Mouse (Mus musculus) neural tube, embryonic 14.5 days (tissue): ENCODE measurements around the gene Gjb3. TPM values are rescaled to one million over a fixed set of nuclear protein-coding genes. Genes with fewer than 3 reads are reported as not detected.

Source experiments
- ATAC-seq: fragments of 200-750 bp; cut with Nextera tagmentation; 2 replicates; pipeline ENCODE4 v1.8.0; 2017; ENCODE audit warnings: low read depth, mild to moderate bottlenecking, moderate TSS enrichment, moderate library complexity
- H3K27ac ChIP-seq: fragments of 300-500 bp; sonication (generic); 2 replicates; pipeline ENCODE4 v1.5.1; 2014; ENCODE audit warnings: low read depth, mild to moderate bottlenecking, control low read depth, low read length, moderate library complexity, mixed read lengths
- H3K27me3 ChIP-seq: fragments of 300-500 bp; sonication (generic); 2 replicates; pipeline ENCODE4 v1.6.1; 2014; ENCODE audit warnings: low read length; ENCODE audit not compliant: control insufficient read depth, insufficient read depth
- H3K36me3 ChIP-seq: fragments of 300-500 bp; sonication (generic); 2 replicates; pipeline ENCODE4 v1.6.1; 2014; ENCODE audit warnings: low read length, mixed read lengths; ENCODE audit not compliant: control insufficient read depth, insufficient read depth
- H3K4me1 ChIP-seq: fragments of 300-500 bp; sonication (generic); 2 replicates; pipeline ENCODE4 v1.6.1; 2014; ENCODE audit warnings: low read length; ENCODE audit not compliant: control insufficient read depth, insufficient read depth
- H3K4me2 ChIP-seq: fragments of 300-500 bp; sonication (generic); 2 replicates; pipeline ENCODE4 v1.6.1; 2014; ENCODE audit warnings: mild to moderate bottlenecking, low read depth, low read length, control low read depth
- H3K4me3 ChIP-seq: fragments of 300-500 bp; sonication (generic); 2 replicates; pipeline ENCODE4 v1.5.1; 2014; ENCODE audit warnings: low read depth, low read length, control low read depth, mixed read lengths
- H3K9ac ChIP-seq: fragments of 300-500 bp; sonication (generic); replicated peaks from 2 replicates; pipeline ENCODE4 v1.6.1; 2014; ENCODE audit warnings: low read depth, mild to moderate bottlenecking, control low read depth, low read length, mixed read lengths
- H3K9me3 ChIP-seq: fragments of 300-500 bp; sonication (generic); 2 replicates; pipeline ENCODE4 v1.6.1; 2016; ENCODE audit warnings: low read length; ENCODE audit not compliant: control insufficient read depth
- WGBS: fragments of 180-500 bp; shearing (Covaris S2); extraction: QIAGEN DNeasy Blood & Tissue Kit; methylation state at CpG from one replicate; pipeline ENCODE4 v1.1.7; 2014; 5-methylcytosine and 5-hydroxymethylcytosine counted together
- polyA plus RNA-seq: library from polyadenylated mRNA; unstranded; fragments of >200 nt; fragmentation: Nextera tagmentation; extraction: Ambion mirVana; gene quantifications from 2 replicates; pipeline ENCODE4 v1.2.1, GENCODE M21; 2014

Gjb3 gene
- polyA plus RNA-seq, 1 experiment from 2014 or later, result 0.20 TPM

- H3K4me3 ChIP-seq, result no peak overlapping the region
- no peaks in the 10 kb centered on the region for H3K36me3 ChIP-seq
- H3K4me1 ChIP-seq, result peaks cover 8% of the 10 kb centered on the region
- H3K9ac ChIP-seq, result no peak overlapping the region
- 78% methylated on average over 6 of the region's 6 CpGs for WGBS
- ATAC-seq, result no peak
- peaks cover 30% of the 10 kb centered on the region for H3K27me3 ChIP-seq
- H3K9me3 ChIP-seq, result no peaks in the 10 kb centered on the region
- no peak overlapping the region for H3K27ac ChIP-seq
- H3K4me2 ChIP-seq, result no peak overlapping the region
Measured at GRCm38 (mm10) chr4:127327749-127328148, 2.9 kb downstream of the Gjb3 start.

- Histone ChIP-seq H3K36me3 (no peaks in the 10 kb centered on the region), H3K4me1 (peaks cover 8% of the 10 kb centered on the region), H3K27ac (no peak overlapping the region), H3K4me3 (no peak overlapping the region), H3K4me2 (no peak overlapping the region), H3K9ac (no peak overlapping the region), H3K27me3 (peaks cover 30% of the 10 kb centered on the region), H3K9me3 (no peaks in the 10 kb centered on the region)
- no peak for ATAC-seq
- WGBS, result 64% methylated on average over 7 of the region's 7 CpGs
Measured at GRCm38 (mm10) chr4:127327258-127327657, 3.4 kb downstream of the Gjb3 start.

DNA sequence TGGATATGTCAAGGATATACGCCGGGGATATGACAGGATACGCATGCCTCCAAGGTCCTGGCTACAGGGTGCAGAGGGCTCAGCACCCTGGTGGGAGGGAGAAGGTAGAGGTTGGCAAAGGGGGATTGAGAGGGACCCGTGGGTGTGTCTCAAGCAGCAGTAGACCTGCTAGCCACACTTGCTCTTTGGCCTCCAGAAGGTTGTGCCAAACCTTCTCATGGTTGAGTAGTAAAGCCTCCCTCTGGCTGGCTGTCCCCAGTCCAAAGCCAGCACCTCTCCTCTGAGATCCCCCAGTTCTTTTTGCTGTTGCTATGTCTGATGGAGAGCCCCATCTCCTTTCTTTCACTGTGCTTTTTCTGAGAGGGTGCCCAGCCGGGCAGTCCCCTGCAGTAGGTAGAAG lies 5.4 kb downstream of the Gjb3 start:
- no peak overlapping the region for H3K27ac ChIP-seq
- no peak overlapping the region for H3K4me3 ChIP-seq
- H3K4me1 ChIP-seq, result peaks cover 1% of the 10 kb centered on the region; the same call in 1 of the 2 replicates
- ATAC-seq, result no peak
- H3K9ac ChIP-seq, result no peak overlapping the region
- H3K36me3 ChIP-seq, result no peaks in the 10 kb centered on the region
- 91% methylated on average over 5 of the region's 5 CpGs for WGBS
- no peak overlapping the region for H3K4me2 ChIP-seq
- H3K9me3 ChIP-seq, result no peaks in the 10 kb centered on the region
- H3K27me3 ChIP-seq, result peaks cover 14% of the 10 kb centered on the region

GRCm38 (mm10) chr4:127324759-127325158 lies 5.9 kb downstream of the Gjb3 start:
- no peak overlapping the region for H3K4me3 ChIP-seq
- no peaks in the 10 kb centered on the region for H3K36me3 ChIP-seq
- no peak overlapping the region for H3K4me2 ChIP-seq
- ATAC-seq, result peak; percentile 68; the same call in 1 of the 2 replicates
- no peaks in the 10 kb centered on the region for H3K4me1 ChIP-seq
- H3K9me3 ChIP-seq, result no peaks in the 10 kb centered on the region
- no peak overlapping the region for H3K27ac ChIP-seq
- no peak overlapping the region for H3K9ac ChIP-seq
- H3K27me3 ChIP-seq, result 0 out of 2 replicates have a peak, but pooled peaks cover 9% of the 10 kb centered on the region
- WGBS, result 5% methylated on average over 6 of the region's 6 CpGs

- H3K4me1 ChIP-seq, result no peaks in the 10 kb centered on the region
- H3K9ac ChIP-seq, result no peak overlapping the region
- WGBS, result 73% methylated on average over 10 of the region's 10 CpGs
- H3K36me3 ChIP-seq, result no peaks in the 10 kb centered on the region
- H3K4me3 ChIP-seq, result no peak overlapping the region
- no peak overlapping the region for H3K4me2 ChIP-seq
- 0 out of 2 replicates have a peak, but pooled peaks cover 9% of the 10 kb centered on the region for H3K27me3 ChIP-seq
- no peaks in the 10 kb centered on the region for H3K9me3 ChIP-seq
- H3K27ac ChIP-seq, result no peak overlapping the region
- ATAC-seq, result no peak
Measured at GRCm38 (mm10) chr4:127324296-127324695, 6.3 kb downstream of the Gjb3 start.

DNA sequence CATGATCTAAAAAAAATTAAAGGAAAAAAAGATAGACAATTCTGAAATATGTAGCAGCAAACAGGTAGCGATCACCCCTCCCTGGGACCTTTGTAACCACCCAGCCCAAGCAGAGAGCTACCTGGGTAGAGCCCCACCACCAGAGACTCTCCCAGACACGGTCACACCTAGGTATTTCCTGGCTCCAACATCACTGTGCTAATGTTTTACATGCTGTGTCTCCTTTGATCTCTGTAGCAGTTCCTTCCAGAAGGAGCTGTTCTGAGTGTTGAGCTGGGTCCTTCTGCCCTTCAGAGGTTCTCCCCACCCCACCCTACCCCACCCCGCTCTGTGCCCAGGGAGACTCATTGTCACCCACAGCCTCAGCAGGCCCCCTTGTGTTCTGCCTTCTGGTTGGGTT lies 7.0 kb downstream of the Gjb3 start:
- no peak overlapping the region for H3K4me2 ChIP-seq
- no peak overlapping the region for H3K4me3 ChIP-seq
- H3K9ac ChIP-seq, result no peak overlapping the region
- H3K27me3 ChIP-seq, result 0 out of 2 replicates have a peak, but pooled peaks cover 9% of the 10 kb centered on the region
- H3K36me3 ChIP-seq, result no peaks in the 10 kb centered on the region
- 92% methylated on average over 3 of the region's 3 CpGs for WGBS
- H3K27ac ChIP-seq, result no peak overlapping the region
- no peak for ATAC-seq
- no peaks in the 10 kb centered on the region for H3K4me1 ChIP-seq
- no peaks in the 10 kb centered on the region for H3K9me3 ChIP-seq

- Histone ChIP-seq H3K9me3 (no peaks in the 10 kb centered on the region), H3K4me1 (no peaks in the 10 kb centered on the region), H3K36me3 (no peaks in the 10 kb centered on the region), H3K27ac (no peak overlapping the region), H3K4me2 (no peak overlapping the region), H3K9ac (no peak overlapping the region), H3K27me3 (no peaks in the 10 kb centered on the region), H3K4me3 (no peak overlapping the region)
- peak; percentile 14; the same call in 1 of the 2 replicates for ATAC-seq
- WGBS, result 3% methylated on average over 3 of the region's 3 CpGs
Measured at GRCm38 (mm10) chr4:127319613-127320012, 11.0 kb downstream of the Gjb3 start.

DNA sequence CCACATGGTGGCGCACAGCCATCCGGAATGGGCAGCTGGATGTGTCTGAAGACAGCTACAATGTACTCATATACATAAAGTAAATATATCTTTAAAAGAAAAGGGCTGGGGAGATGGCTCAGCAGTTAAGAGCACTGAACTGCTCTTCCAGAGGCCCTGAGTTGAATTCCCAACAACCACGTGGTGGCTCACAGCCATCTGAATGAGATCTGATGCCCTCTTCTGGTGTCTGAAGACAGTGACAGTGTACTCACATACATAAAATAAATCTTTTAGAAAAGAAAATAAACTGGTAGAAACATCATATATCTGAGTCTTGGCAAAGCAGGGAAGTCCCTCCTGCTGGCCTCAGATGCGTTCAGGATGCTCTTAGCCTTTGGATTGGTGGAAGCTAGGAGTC lies 13.5 kb downstream of the Gjb3 start:
- Histone ChIP-seq H3K9ac (no peak overlapping the region), H3K9me3 (no peaks in the 10 kb centered on the region), H3K27ac (no peak overlapping the region), H3K4me3 (no peak overlapping the region), H3K27me3 (no peaks in the 10 kb centered on the region), H3K4me1 (no peaks in the 10 kb centered on the region), H3K4me2 (no peak overlapping the region), H3K36me3 (no peaks in the 10 kb centered on the region)
- no peak for ATAC-seq
- WGBS, result 62% methylated on average over 4 of the region's 4 CpGs

DNA sequence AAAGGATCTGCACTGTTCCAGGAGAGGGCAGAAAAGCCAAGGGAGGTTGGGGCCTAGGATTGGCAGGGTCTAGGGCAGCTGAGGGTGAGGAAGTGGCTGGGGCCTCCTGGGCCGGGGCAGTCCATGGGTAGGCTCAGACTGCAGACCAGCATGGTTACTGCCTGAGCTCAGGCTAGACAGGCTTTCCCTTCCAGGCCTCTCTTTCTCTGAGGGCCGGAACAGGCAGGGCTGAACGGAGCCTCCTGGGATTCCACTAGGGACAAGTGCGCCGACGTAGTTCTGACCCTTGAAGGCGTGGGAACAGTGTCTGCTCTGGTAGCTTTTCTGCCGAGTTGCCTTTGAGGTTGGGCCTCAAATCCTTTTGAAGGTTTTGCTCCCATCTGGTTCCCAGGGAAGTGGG lies 14.9 kb downstream of the Gjb3 start:
- no peak overlapping the region for H3K27ac ChIP-seq
- H3K9me3 ChIP-seq, result no peaks in the 10 kb centered on the region
- no peak for ATAC-seq
- no peaks in the 10 kb centered on the region for H3K36me3 ChIP-seq
- no peak overlapping the region for H3K4me3 ChIP-seq
- H3K4me1 ChIP-seq, result no peaks in the 10 kb centered on the region
- WGBS, result 85% methylated on average over 8 of the region's 8 CpGs
- no peak overlapping the region for H3K9ac ChIP-seq
- no peak overlapping the region for H3K4me2 ChIP-seq
- no peaks in the 10 kb centered on the region for H3K27me3 ChIP-seq
